Mouse (Mus musculus): ENCODE results near the gene Rbm44. TPM values are rescaled to one million over a fixed set of nuclear protein-coding genes. Genes with fewer than 3 reads are reported as not detected.

Gene Rbm44
- total and polyA plus RNA-seq, 2 experiments from 2014 or later, result 0.04 to 0.97 TPM

GRCm38 (mm10) chr1:91151509-91151908 lies 6.6 kb downstream of the Rbm44 start:
- no peak for TF ChIP-seq EP300 (IDR thresholded peaks at IDR 0.05; ENCODE audit: low read depth)
- TF ChIP-seq CTCF (IDR thresholded peaks at IDR 0.05; ENCODE audit: low read depth), result no peak
- H3K9ac ChIP-seq (replicated peaks; ENCODE audit: low read depth, low read length), result no peak overlapping the region
- H3K36me3 ChIP-seq (replicated peaks; ENCODE audit: control insufficient read depth, insufficient read depth, low read length), result no peaks in the 10 kb centered on the region
- no peaks in the 10 kb centered on the region for H3K9me3 ChIP-seq (replicated peaks; ENCODE audit: control insufficient read depth, low read length)
- ATAC-seq (ENCODE audit: insufficient read depth, low read depth), result no peak
- no peak overlapping the region for H3K4me3 ChIP-seq (ENCODE audit: low read depth, low read length)
- no peaks in the 10 kb centered on the region for H3K4me1 ChIP-seq (ENCODE audit: control insufficient read depth, insufficient read depth)
- no peak for DNase-seq (ENCODE audit: low spot score)
- H3K4me2 ChIP-seq (ENCODE audit: low read depth, low read length), result no peak overlapping the region
- no peak overlapping the region for H3K27ac ChIP-seq (ENCODE audit: low read depth)
- 66% methylated on average over 2 of the region's 2 CpGs for WGBS
- no peaks in the 10 kb centered on the region for H3K27me3 ChIP-seq (ENCODE audit: control insufficient read depth, insufficient read depth, low read length)

- H3K4me3 ChIP-seq (ENCODE audit: low read depth, low read length), result no peak overlapping the region
- no peak overlapping the region for H3K9ac ChIP-seq (replicated peaks; ENCODE audit: low read depth, low read length)
- no peak overlapping the region for H3K4me2 ChIP-seq (ENCODE audit: low read depth, low read length)
- no peaks in the 10 kb centered on the region for H3K9me3 ChIP-seq (replicated peaks; ENCODE audit: control insufficient read depth, low read length)
- TF ChIP-seq EP300 (IDR thresholded peaks at IDR 0.05; ENCODE audit: low read depth) (no peak), CTCF (IDR thresholded peaks at IDR 0.05; ENCODE audit: low read depth) (no peak)
- no peaks in the 10 kb centered on the region for H3K4me1 ChIP-seq (ENCODE audit: control insufficient read depth, insufficient read depth)
- DNase-seq (ENCODE audit: low spot score), result no peak
- WGBS, result 77% methylated on average over 6 of the region's 6 CpGs
- no peaks in the 10 kb centered on the region for H3K36me3 ChIP-seq (replicated peaks; ENCODE audit: control insufficient read depth, insufficient read depth, low read length)
- no peak for ATAC-seq (ENCODE audit: insufficient read depth, low read depth)
- no peaks in the 10 kb centered on the region for H3K27me3 ChIP-seq (ENCODE audit: control insufficient read depth, insufficient read depth, low read length)
- no peak overlapping the region for H3K27ac ChIP-seq (ENCODE audit: low read depth)
Measured at GRCm38 (mm10) chr1:91166798-91167197, 21.9 kb downstream of the Rbm44 start.

GRCm38 (mm10) chr1:91169157-91169556 lies 24.3 kb downstream of the Rbm44 start:
- ATAC-seq (ENCODE audit: insufficient read depth, low read depth) (no peak), DNase-seq (ENCODE audit: low spot score) (no peak)
- no peak for TF ChIP-seq EP300 (IDR thresholded peaks at IDR 0.05; ENCODE audit: low read depth)
- TF ChIP-seq CTCF (IDR thresholded peaks at IDR 0.05; ENCODE audit: low read depth), result no peak
- Histone ChIP-seq H3K9ac (replicated peaks; ENCODE audit: low read depth, low read length) (no peak overlapping the region), H3K36me3 (replicated peaks; ENCODE audit: control insufficient read depth, insufficient read depth, low read length) (no peaks in the 10 kb centered on the region), H3K27me3 (ENCODE audit: control insufficient read depth, insufficient read depth, low read length) (no peaks in the 10 kb centered on the region), H3K27ac (ENCODE audit: low read depth) (no peak overlapping the region), H3K4me3 (ENCODE audit: low read depth, low read length) (no peak overlapping the region), H3K4me2 (ENCODE audit: low read depth, low read length) (no peak overlapping the region), H3K9me3 (replicated peaks; ENCODE audit: control insufficient read depth, low read length) (peaks cover 4% of the 10 kb centered on the region; the same call in 1 of the 2 replicates), H3K4me1 (ENCODE audit: control insufficient read depth, insufficient read depth) (no peaks in the 10 kb centered on the region)
- WGBS, result 49% methylated on average over 4 of the region's 4 CpGs

GRCm38 (mm10) chr1:91174796-91175195 lies 29.9 kb downstream of the Rbm44 start:
- Histone ChIP-seq H3K4me1 (ENCODE audit: control insufficient read depth, insufficient read depth) (peaks cover 7% of the 10 kb centered on the region; the same call in 1 of the 2 replicates), H3K36me3 (replicated peaks; ENCODE audit: control insufficient read depth, insufficient read depth, low read length) (no peaks in the 10 kb centered on the region), H3K9ac (replicated peaks; ENCODE audit: low read depth, low read length) (no peak overlapping the region), H3K9me3 (replicated peaks; ENCODE audit: control insufficient read depth, low read length) (peaks cover 4% of the 10 kb centered on the region; the same call in 1 of the 2 replicates), H3K4me3 (ENCODE audit: low read depth, low read length) (no peak overlapping the region), H3K4me2 (ENCODE audit: low read depth, low read length) (no peak overlapping the region), H3K27ac (ENCODE audit: low read depth) (no peak overlapping the region), H3K27me3 (ENCODE audit: control insufficient read depth, insufficient read depth, low read length) (no peaks in the 10 kb centered on the region)
- ATAC-seq (ENCODE audit: insufficient read depth, low read depth), result no peak
- no peak for TF ChIP-seq CTCF (IDR thresholded peaks at IDR 0.05; ENCODE audit: low read depth)
- no peak for TF ChIP-seq EP300 (IDR thresholded peaks at IDR 0.05; ENCODE audit: low read depth)
- WGBS, result 89% methylated on average over 5 of the region's 5 CpGs
- no peak for DNase-seq (ENCODE audit: low spot score)

GRCm38 (mm10) chr1:91176026-91176425 lies 31.1 kb downstream of the Rbm44 start:
- peaks cover 12% of the 10 kb centered on the region; the same call in 1 of the 2 replicates for H3K4me1 ChIP-seq (ENCODE audit: control insufficient read depth, insufficient read depth)
- H3K4me3 ChIP-seq (ENCODE audit: low read depth, low read length), result no peak overlapping the region
- H3K9me3 ChIP-seq (replicated peaks; ENCODE audit: control insufficient read depth, low read length), result peaks cover 4% of the 10 kb centered on the region; the same call in 1 of the 2 replicates
- ATAC-seq (ENCODE audit: insufficient read depth, low read depth), result no peak
- TF ChIP-seq EP300 (IDR thresholded peaks at IDR 0.05; ENCODE audit: low read depth) (no peak), CTCF (IDR thresholded peaks at IDR 0.05; ENCODE audit: low read depth) (no peak)
- H3K4me2 ChIP-seq (ENCODE audit: low read depth, low read length), result no peak overlapping the region
- 71% methylated on average over 3 of the region's 3 CpGs for WGBS
- no peak overlapping the region for H3K27ac ChIP-seq (ENCODE audit: low read depth)
- no peaks in the 10 kb centered on the region for H3K27me3 ChIP-seq (ENCODE audit: control insufficient read depth, insufficient read depth, low read length)
- DNase-seq (ENCODE audit: low spot score), result no peak
- no peaks in the 10 kb centered on the region for H3K36me3 ChIP-seq (replicated peaks; ENCODE audit: control insufficient read depth, insufficient read depth, low read length)
- no peak overlapping the region for H3K9ac ChIP-seq (replicated peaks; ENCODE audit: low read depth, low read length)

- peak; percentile 21 for DNase-seq (ENCODE audit: low spot score)
Measured at GRCm38 (mm10) chr1:91176871-91177270, 32.0 kb downstream of the Rbm44 start.

More at GRCm38 (mm10) chr1:91176871-91177270, 32.0 kb downstream of the Rbm44 start:
- WGBS, result 32% methylated on average over 4 of the region's 4 CpGs
- Histone ChIP-seq H3K36me3 (replicated peaks; ENCODE audit: control insufficient read depth, insufficient read depth, low read length) (no peaks in the 10 kb centered on the region), H3K4me1 (ENCODE audit: control insufficient read depth, insufficient read depth) (peaks cover 15% of the 10 kb centered on the region; the same call in 1 of the 2 replicates), H3K4me3 (ENCODE audit: low read depth, low read length) (no peak overlapping the region), H3K9me3 (replicated peaks; ENCODE audit: control insufficient read depth, low read length) (peaks cover 4% of the 10 kb centered on the region; the same call in 1 of the 2 replicates), H3K27ac (ENCODE audit: low read depth) (no peak overlapping the region), H3K4me2 (ENCODE audit: low read depth, low read length) (no peak overlapping the region), H3K9ac (replicated peaks; ENCODE audit: low read depth, low read length) (no peak overlapping the region), H3K27me3 (ENCODE audit: control insufficient read depth, insufficient read depth, low read length) (no peaks in the 10 kb centered on the region)
- no peak for TF ChIP-seq CTCF (IDR thresholded peaks at IDR 0.05; ENCODE audit: low read depth)
- no peak for TF ChIP-seq EP300 (IDR thresholded peaks at IDR 0.05; ENCODE audit: low read depth)
- ATAC-seq (ENCODE audit: insufficient read depth, low read depth), result no peak
